Mouse (Mus musculus) hindbrain, embryonic 14.5 days (tissue): ENCODE results near the gene Itga10. TPM values are rescaled to one million over a fixed set of nuclear protein-coding genes. Genes with fewer than 3 reads are reported as not detected.
A peak's percentile ranks its signal among the peaks of the same experiment; 100 is the strongest.

Experiments
- ATAC-seq: fragments of 200-750 bp; cut with Nextera tagmentation; 2 replicates; pipeline ENCODE4 v1.8.0; 2017; ENCODE audit warnings: moderate number of reproducible peaks, mild to moderate bottlenecking, moderate TSS enrichment, moderate library complexity; ENCODE audit not compliant: low FRiP score
- DNase-seq: peaks from one replicate; pipeline ENCODE4 v3.0.0-alpha.2; 2015; ENCODE audit warnings: low spot score
- H3K27ac ChIP-seq: fragments of 300-500 bp; sonication (generic); 2 replicates; pipeline ENCODE4 v1.5.1; 2014; ENCODE audit warnings: mild to moderate bottlenecking, moderate library complexity
- H3K27me3 ChIP-seq: fragments of 300-500 bp; sonication (generic); 2 replicates; pipeline ENCODE4 v1.6.1; 2014; ENCODE audit warnings: mild to moderate bottlenecking, low read length, mixed read lengths; ENCODE audit not compliant: control insufficient read depth, insufficient read depth
- H3K36me3 ChIP-seq: fragments of 300-500 bp; sonication (generic); replicated peaks from 2 replicates; pipeline ENCODE4 v1.6.1; 2014; ENCODE audit not compliant: control insufficient read depth, insufficient read depth
- H3K4me1 ChIP-seq: fragments of 300-500 bp; sonication (generic); replicated peaks from 2 replicates; pipeline ENCODE4 v1.6.1; 2014; ENCODE audit warnings: antibody characterized with exemption, low read length, mixed read lengths; ENCODE audit not compliant: control insufficient read depth, insufficient read depth
- H3K4me2 ChIP-seq: fragments of 300-500 bp; sonication (generic); replicated peaks from 2 replicates; pipeline ENCODE4 v1.6.1; 2014; ENCODE audit warnings: mild to moderate bottlenecking, moderate library complexity
- H3K4me3 ChIP-seq: fragments of 300-500 bp; sonication (generic); replicated peaks from 2 replicates; pipeline ENCODE4 v1.5.1; 2014; ENCODE audit warnings: mild to moderate bottlenecking, low read length
- H3K9ac ChIP-seq: fragments of 300-500 bp; sonication (generic); 2 replicates; pipeline ENCODE4 v1.6.1; 2014
- H3K9me3 ChIP-seq: fragments of 300-500 bp; sonication (generic); 2 replicates; pipeline ENCODE4 v1.6.1; 2016; ENCODE audit warnings: low read length; ENCODE audit not compliant: control insufficient read depth
- WGBS: fragments of 180-500 bp; shearing (Covaris S2); extraction: QIAGEN DNeasy Blood & Tissue Kit; methylation state at CpG from one replicate; pipeline ENCODE4 v1.1.7; 2014; 5-methylcytosine and 5-hydroxymethylcytosine counted together
- polyA plus RNA-seq: library from polyadenylated mRNA; unstranded; fragments of >200 nt; fragmentation: Nextera tagmentation; extraction: Ambion mirVana; gene quantifications from 2 replicates; pipeline ENCODE4 v1.2.1, GENCODE M21; 2014

Gene Itga10
- polyA plus RNA-seq, 1 experiment from 2014 or later, result 0.99 TPM

GRCm38 (mm10) chr3:96674442-96674841 lies 29.1 kb downstream of the Itga10 start:
- H3K27ac ChIP-seq, result no peak overlapping the region
- no peak overlapping the region for H3K4me2 ChIP-seq
- WGBS, result 64% methylated on average over 8 of the region's 8 CpGs
- ATAC-seq (no peak), DNase-seq (no peak)
- H3K4me3 ChIP-seq, result no peak overlapping the region
- H3K9me3 ChIP-seq, result no peaks in the 10 kb centered on the region
- no peaks in the 10 kb centered on the region for H3K36me3 ChIP-seq
- no peaks in the 10 kb centered on the region; the same call in 1 of the 2 replicates for H3K4me1 ChIP-seq
- H3K9ac ChIP-seq, result no peak overlapping the region
- H3K27me3 ChIP-seq, result peaks cover 9% of the 10 kb centered on the region; the same call in 1 of the 2 replicates

- no peaks in the 10 kb centered on the region for H3K36me3 ChIP-seq
- no peak overlapping the region for H3K4me3 ChIP-seq
- H3K9ac ChIP-seq, result no peak overlapping the region
- no peak overlapping the region for H3K27ac ChIP-seq
- DNase-seq (no peak), ATAC-seq (no peak)
- H3K4me1 ChIP-seq, result no peaks in the 10 kb centered on the region; the same call in 1 of the 2 replicates
- no peaks in the 10 kb centered on the region for H3K9me3 ChIP-seq
- no peak overlapping the region for H3K4me2 ChIP-seq
- 83% methylated on average over 3 of the region's 3 CpGs for WGBS
- H3K27me3 ChIP-seq, result peaks cover 9% of the 10 kb centered on the region; the same call in 1 of the 2 replicates
Observed at GRCm38 (mm10) chr3:96675171-96675570, 29.8 kb downstream of the Itga10 start.

DNA sequence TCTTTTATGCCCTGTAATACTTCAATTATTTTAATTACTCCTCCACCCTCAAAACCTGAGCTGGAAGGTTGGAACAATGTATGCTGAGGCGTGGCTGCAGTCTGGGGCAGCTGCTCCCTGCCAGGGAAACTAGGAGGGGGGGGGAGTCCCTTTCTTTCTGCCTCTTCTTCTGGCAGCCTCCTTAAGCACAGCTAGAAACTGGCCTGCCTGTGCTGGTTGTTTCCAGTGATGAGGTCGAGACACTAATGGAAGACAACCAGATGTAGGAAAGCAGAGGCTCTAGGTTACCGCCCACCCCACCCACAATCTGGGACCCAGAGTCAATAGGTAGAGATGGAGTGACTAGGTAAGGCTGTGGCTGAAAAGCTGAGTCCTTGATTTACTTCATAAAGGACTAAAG lies 30.3 kb downstream of the Itga10 start:
- no peak overlapping the region for H3K4me3 ChIP-seq

DNA sequence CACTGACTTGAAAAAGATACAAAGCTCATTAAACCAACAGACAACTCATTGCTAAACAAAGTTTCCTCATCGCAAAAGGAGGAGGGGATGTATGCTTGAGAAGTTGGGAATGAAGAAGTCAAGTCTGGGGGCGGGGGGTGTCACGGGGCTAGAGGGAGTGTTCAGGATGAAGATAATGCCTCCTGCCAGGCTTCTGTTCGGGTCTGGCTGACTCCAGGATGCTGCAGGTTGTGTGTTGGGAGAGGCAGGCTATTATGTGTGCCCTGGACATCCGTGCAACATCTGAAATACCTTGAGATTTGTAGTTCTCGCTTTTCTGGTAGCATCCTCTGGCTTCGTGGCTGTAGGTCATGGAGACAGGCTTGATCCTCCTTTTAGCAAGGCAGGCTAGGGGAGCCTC lies 33.1 kb downstream of the Itga10 start:
- 61% methylated on average over 7 of the region's 7 CpGs for WGBS
- Histone ChIP-seq H3K9ac (no peak overlapping the region), H3K4me2 (no peak overlapping the region), H3K4me3 (no peak overlapping the region), H3K27ac (no peak overlapping the region), H3K9me3 (no peaks in the 10 kb centered on the region), H3K36me3 (no peaks in the 10 kb centered on the region), H3K4me1 (no peaks in the 10 kb centered on the region), H3K27me3 (no peaks in the 10 kb centered on the region)
- DNase-seq (no peak), ATAC-seq (no peak)

More for the DNA sequence above, 30.3 kb downstream of the Itga10 start:
- DNase-seq (no peak), ATAC-seq (no peak)
- Histone ChIP-seq H3K9me3 (no peaks in the 10 kb centered on the region), H3K27me3 (peaks cover 4% of the 10 kb centered on the region; the same call in 1 of the 2 replicates), H3K4me1 (no peaks in the 10 kb centered on the region), H3K9ac (no peak overlapping the region), H3K36me3 (no peaks in the 10 kb centered on the region), H3K4me2 (no peak overlapping the region), H3K27ac (no peak overlapping the region)
- 28% methylated on average over 3 of the region's 3 CpGs for WGBS

DNA sequence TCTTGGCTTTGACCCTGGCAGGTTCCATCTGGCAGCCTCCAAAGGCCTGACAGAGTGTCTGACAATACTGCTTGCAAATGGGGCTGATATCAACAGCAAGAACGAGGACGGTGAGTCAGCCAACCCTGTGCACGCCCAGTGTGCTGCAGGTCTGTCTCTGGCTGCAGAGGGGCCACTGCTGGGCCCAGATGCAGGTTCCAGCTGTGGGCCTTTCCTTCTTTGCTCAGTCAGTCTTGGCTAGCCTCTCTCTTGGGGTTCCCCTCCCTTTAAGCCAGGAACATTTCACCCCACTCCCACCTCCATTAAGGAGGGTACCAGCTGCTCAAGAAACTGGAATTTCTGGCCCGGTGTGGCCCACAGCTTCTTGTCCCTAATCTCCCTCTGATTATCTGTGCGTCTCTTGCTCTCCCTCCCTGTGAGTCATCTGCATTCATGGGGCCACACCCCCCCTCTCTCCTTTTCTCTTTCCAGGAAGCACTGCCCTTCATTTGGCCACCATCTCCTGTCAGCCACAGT lies 33.8 kb downstream of the Itga10 start:
- ATAC-seq, result no peak
- H3K27ac ChIP-seq, result no peak overlapping the region
- no peak overlapping the region for H3K9ac ChIP-seq
- DNase-seq, result no peak
- no peaks in the 10 kb centered on the region for H3K9me3 ChIP-seq
- H3K4me3 ChIP-seq, result no peak overlapping the region
- 23% methylated on average over 5 of the region's 5 CpGs for WGBS
- H3K4me2 ChIP-seq, result no peak overlapping the region
- no peaks in the 10 kb centered on the region for H3K4me1 ChIP-seq
- no peaks in the 10 kb centered on the region for H3K36me3 ChIP-seq
- H3K27me3 ChIP-seq, result peaks cover 5% of the 10 kb centered on the region; the same call in 1 of the 2 replicates

GRCm38 (mm10) chr3:96680269-96680956 lies 35.0 kb downstream of the Itga10 start:
- Histone ChIP-seq H3K27me3 (peaks cover 12% of the 10 kb centered on the region; the same call in 1 of the 2 replicates), H3K4me1 (no peaks in the 10 kb centered on the region), H3K4me3 (no peak overlapping the region), H3K27ac (no peak overlapping the region), H3K4me2 (no peak overlapping the region), H3K9ac (no peak overlapping the region), H3K9me3 (no peaks in the 10 kb centered on the region), H3K36me3 (no peaks in the 10 kb centered on the region)
- ATAC-seq (peak; percentile 21; the same call in 1 of the 2 replicates), DNase-seq (no peak)
- WGBS, result 18% methylated on average over 12 of the region's 12 CpGs

GRCm38 (mm10) chr3:96683496-96683895 lies 38.1 kb downstream of the Itga10 start:
- H3K27me3 ChIP-seq, result peaks cover 15% of the 10 kb centered on the region; the same call in 1 of the 2 replicates
- H3K4me3 ChIP-seq, result no peak overlapping the region
- H3K27ac ChIP-seq, result no peak overlapping the region
- whole genome bisulfite sequencing, result 82% methylated on average over 3 of the region's 3 CpGs
- no peaks in the 10 kb centered on the region for H3K9me3 ChIP-seq
- no peaks in the 10 kb centered on the region for H3K36me3 ChIP-seq
- DNase-seq (no peak), ATAC-seq (no peak)
- no peak overlapping the region for H3K4me2 ChIP-seq
- H3K9ac ChIP-seq, result no peak overlapping the region
- H3K4me1 ChIP-seq, result no peaks in the 10 kb centered on the region

GRCm38 (mm10) chr3:96684151-96684821 lies 38.9 kb downstream of the Itga10 start:
- Histone ChIP-seq H3K27ac (no peak overlapping the region), H3K4me3 (peak overlapping the region; percentile 13; the same call in 1 of the 2 replicates), H3K4me2 (peak overlapping the region; percentile 44), H3K27me3 (peaks cover 15% of the 10 kb centered on the region; the same call in 1 of the 2 replicates), H3K4me1 (no peaks in the 10 kb centered on the region), H3K9me3 (no peaks in the 10 kb centered on the region), H3K9ac (no peak overlapping the region), H3K36me3 (no peaks in the 10 kb centered on the region)
- no peak for DNase-seq
- WGBS, result 64% methylated on average over 17 of the region's 17 CpGs
- ATAC-seq, result no peak

DNA sequence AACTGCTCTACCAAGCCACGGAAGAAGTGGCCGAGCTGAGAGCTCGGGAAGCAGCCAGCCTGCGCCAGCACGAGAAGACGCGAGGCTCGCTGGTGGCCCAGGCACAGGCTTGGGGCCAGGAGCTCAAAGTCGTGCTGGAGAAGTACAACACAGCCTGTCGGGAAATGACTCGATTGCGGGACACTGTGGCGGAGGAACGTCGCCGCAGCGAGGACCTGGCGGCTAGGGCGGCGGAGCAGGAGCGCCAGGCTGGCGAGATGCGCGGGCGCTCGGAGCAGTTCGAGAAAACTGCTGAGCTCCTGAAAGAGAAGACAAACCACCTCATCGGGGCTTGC lies 39.4 kb downstream of the Itga10 start:
- peak overlapping the region; percentile 13; the same call in 1 of the 2 replicates for H3K4me3 ChIP-seq
- no peak for ATAC-seq
- H3K9ac ChIP-seq, result no peak overlapping the region

More for the DNA sequence above, 39.4 kb downstream of the Itga10 start:
- 37% methylated on average over 28 of the region's 28 CpGs for WGBS
- DNase-seq, result no peak
- H3K27me3 ChIP-seq, result peaks cover 15% of the 10 kb centered on the region; the same call in 1 of the 2 replicates
- no peaks in the 10 kb centered on the region for H3K4me1 ChIP-seq
- H3K27ac ChIP-seq, result no peak overlapping the region
- H3K36me3 ChIP-seq, result no peaks in the 10 kb centered on the region
- H3K9me3 ChIP-seq, result no peaks in the 10 kb centered on the region
- H3K4me2 ChIP-seq, result peak overlapping the region; percentile 44
